17 mouse cellular contexts compared by ENCODE assay signal in the genomic region with DNA sequence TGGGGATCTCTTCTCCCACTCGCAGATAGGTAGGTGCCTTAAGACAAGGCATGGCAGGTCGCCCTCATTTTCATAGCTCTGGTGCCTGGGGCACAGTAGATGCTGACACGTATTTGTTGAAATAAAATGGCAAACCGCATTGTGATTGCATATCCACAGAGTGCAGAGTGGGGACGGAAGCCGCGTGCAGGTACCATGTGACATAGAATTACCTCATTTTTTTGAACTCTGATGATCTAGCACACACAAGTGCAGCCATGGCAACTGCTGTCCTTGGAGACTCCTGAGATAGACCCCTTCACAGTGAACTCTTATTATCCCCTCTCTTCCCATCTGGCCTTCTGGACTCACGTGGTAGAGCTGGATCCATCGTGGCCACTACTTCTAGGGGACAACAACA.
"Had no signal": no experiment of that assay in that cellular context is flagged by ENCODE, and none has a peak within 500 bp of the region (broad histone marks: within the 10 kb centered on the region; RNA-seq: fewer than 3 reads in every experiment).

No protein-coding gene starts in this region.

- H3K9ac ChIP-seq: lung, embryonic 14.5 days; midbrain, embryonic 12.5 days; neural tube, embryonic 13.5 days; neural tube, embryonic 15.5 days; stomach, embryonic 15.5 days had no signal

- H3K27ac ChIP-seq: midbrain, embryonic 10.5 days; midbrain, embryonic 12.5 days; neural tube, embryonic 13.5 days; neural tube, embryonic 15.5 days; stomach, embryonic 15.5 days; stomach, postnatal 0 days had no signal

- H3K36me3 ChIP-seq: midbrain, embryonic 10.5 days; midbrain, embryonic 12.5 days; neural tube, embryonic 13.5 days; neural tube, embryonic 15.5 days; stomach, embryonic 15.5 days had no signal

- H3K4me2 ChIP-seq: lung, embryonic 14.5 days; midbrain, embryonic 12.5 days; neural tube, embryonic 13.5 days; neural tube, embryonic 15.5 days; stomach, embryonic 15.5 days had no signal

- H3K9me3 ChIP-seq: midbrain, embryonic 10.5 days; midbrain, embryonic 12.5 days; neural tube, embryonic 13.5 days; neural tube, embryonic 15.5 days; stomach, embryonic 15.5 days had no signal

- H3K4me1 ChIP-seq: stomach, embryonic 15.5 days had no signal

- DNase-seq: lung, adult 18-20 months; lung, embryonic 14.5 days; lung, postnatal 10 days; lung, postnatal 4 days; retina, postnatal 1 day; right cerebral cortex, adult 18-20 months; right cerebral cortex, postnatal 14 days; thymus, adult 2 months; thymus, postnatal 25 days; thymus, postnatal 4 days had no signal

- H3K27me3 ChIP-seq: midbrain, embryonic 12.5 days; neural tube, embryonic 13.5 days; neural tube, embryonic 15.5 days; stomach, embryonic 15.5 days had no signal

- H3K4me3 ChIP-seq: midbrain, embryonic 10.5 days; midbrain, embryonic 12.5 days; myocyte; neural tube, embryonic 13.5 days; neural tube, embryonic 15.5 days; stomach, embryonic 15.5 days had no signal
